Mouse (Mus musculus): ENCODE results near the gene Adamts12.

Adamts12 gene

DNA sequence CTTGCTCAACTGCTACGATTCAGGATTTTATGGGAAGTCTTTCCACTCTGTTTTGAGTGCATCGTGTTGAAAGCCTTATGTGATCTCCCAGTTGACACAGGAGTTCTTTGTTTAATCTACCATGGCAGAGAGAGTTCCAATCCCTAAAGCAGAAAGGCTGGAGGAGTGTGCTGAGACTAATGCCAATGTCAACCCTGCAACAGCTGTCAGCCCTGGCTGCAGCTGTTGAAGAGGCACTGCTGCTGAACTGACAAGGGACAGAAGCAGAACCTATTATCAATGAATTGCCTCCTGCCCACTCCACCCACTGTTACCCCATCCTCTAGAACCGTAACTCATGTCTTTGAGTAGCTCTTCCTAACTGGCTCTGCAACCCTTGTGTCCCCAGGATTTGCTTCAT is 101.3 kb downstream of the Adamts12 start:
- peak; percentile 46 for DNase-seq (ENCODE audit: low spot score)

- DNase-seq (ENCODE audit: low spot score): no peak
These were observed 109.4 kb downstream of the Adamts12 start for GRCm38 (mm10) chr15:11173884-11174470.

DNA sequence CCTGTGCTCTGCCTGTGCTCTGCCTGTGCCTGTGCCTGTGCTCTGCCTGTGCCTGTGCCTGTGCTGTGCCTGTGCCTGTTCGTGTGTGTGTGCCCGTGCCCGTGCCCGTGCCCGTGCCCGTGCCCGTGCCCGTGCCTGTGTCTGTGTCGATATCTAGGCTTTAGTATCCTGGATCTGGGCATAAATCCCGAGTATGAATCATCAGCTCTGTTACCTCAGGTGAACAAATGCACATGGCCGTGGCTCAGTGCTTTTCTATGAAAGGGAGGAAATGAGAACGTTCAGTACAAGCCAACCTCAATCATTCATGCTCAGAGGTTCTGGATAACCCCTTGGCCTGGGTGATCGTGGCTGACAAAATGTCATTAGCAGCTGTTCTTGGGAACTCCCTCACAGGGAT is 110.3 kb downstream of the Adamts12 start:
- no peak for DNase-seq (ENCODE audit: low spot score)

GRCm38 (mm10) chr15:11177448-11177847 is 112.9 kb downstream of the Adamts12 start:
- DNase-seq (ENCODE audit: low spot score): peak; percentile 48

DNA sequence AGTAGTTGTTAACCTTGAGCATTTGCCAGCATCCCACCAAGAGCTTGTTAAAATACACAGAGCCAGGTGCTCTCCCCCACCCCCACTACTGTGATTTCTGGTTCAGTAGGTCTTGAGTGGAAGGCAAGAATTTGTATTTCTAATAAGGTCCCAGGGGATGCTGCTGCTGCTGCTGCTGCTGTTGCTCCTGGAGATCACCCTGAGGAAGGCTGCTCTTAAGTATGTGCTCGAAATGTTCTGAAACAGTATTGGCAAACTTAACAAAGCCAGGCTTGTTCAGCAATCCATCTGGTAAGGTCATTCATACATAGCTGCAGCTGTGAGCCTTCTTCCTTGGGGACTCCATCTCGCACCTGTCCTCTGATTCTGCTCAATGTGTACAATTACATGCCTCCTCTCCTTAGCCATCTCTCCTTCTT is 115.2 kb downstream of the Adamts12 start:
- peak; percentile 42 for DNase-seq (ENCODE audit: low spot score)

DNA sequence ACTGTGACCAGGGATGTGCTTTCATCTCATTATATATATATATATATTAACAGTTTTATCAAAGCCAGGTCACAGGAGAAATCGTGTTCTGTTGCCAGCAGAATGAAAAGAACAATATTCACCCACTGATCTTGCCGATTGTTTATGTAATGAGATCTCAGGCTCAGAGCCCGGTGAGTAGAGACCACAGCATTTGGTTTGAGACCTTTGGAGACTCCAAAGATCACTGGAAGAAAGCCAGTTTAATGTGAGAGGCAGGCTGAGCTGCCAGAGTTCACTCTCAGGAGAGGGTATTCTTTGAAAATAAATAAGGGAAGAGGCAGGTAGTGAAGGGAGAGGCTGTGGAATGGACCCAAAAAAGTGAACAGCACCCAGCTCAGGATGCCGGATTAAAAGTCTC is 122.1 kb downstream of the Adamts12 start:
- no peak for DNase-seq (ENCODE audit: low spot score)

DNA sequence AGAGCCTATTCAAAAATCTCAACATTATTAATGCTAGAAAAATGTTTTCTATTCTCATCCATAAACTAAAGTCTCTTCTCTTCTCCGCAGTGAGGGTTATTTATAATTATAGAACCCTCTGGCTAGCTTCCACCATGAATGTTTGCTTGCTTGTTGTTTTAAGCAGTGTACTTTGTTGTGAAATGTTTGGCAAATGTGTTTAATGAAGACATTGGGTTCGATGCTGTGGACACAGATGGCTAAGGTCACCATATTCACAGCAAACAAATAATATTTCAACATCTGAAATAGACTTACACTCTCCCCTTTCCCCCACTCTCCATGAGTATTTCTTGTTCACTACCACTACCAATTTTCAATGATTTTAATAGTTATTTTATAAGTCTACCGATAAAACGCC is 125.9 kb downstream of the Adamts12 start:
- DNase-seq (ENCODE audit: low spot score): no peak

DNA sequence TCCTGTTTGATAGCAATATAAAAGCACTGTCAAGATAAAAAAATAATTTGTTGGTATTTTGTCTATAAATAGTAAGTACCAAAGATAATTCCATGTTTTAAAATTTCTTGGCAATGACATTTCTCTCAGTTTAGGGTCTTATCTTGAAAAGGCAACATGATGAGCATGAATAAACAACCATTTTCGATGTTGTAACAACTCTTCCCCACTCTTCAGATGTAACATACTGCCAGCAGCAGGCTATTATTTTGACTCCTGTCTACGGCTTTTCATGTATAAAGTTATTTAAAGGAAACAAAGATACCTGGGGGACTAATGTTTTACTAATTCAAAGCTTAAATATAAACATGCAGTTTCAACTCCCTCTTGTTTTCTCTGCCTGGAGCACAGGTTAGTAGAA is 128.2 kb downstream of the Adamts12 start:
- DNase-seq (ENCODE audit: low spot score): no peak

GRCm38 (mm10) chr15:11197051-11197450 is 132.5 kb downstream of the Adamts12 start:
- no peak for DNase-seq (ENCODE audit: low spot score)

GRCm38 (mm10) chr15:11198246-11198795 is 133.7 kb downstream of the Adamts12 start:
- no peak for DNase-seq (ENCODE audit: low spot score)

- DNase-seq (ENCODE audit: low spot score): no peak
These were observed 138.5 kb downstream of the Adamts12 start for GRCm38 (mm10) chr15:11203084-11203483.

GRCm38 (mm10) chr15:11204934-11205333 is 140.3 kb downstream of the Adamts12 start:
- no peak for DNase-seq (ENCODE audit: low spot score)

- DNase-seq (ENCODE audit: low spot score): peak; percentile 75
These were observed 146.4 kb downstream of the Adamts12 start for GRCm38 (mm10) chr15:11210976-11211375.

- no peak for DNase-seq (ENCODE audit: low spot score)
These were observed 169.5 kb downstream of the Adamts12 start for GRCm38 (mm10) chr15:11233906-11234632.

GRCm38 (mm10) chr15:11240406-11240805 is 175.8 kb downstream of the Adamts12 start:
- DNase-seq (ENCODE audit: low spot score): no peak

- no peak for DNase-seq (ENCODE audit: low spot score)
These were observed 176.7 kb downstream of the Adamts12 start for GRCm38 (mm10) chr15:11241288-11241687.

GRCm38 (mm10) chr15:11246402-11246801 is 181.8 kb downstream of the Adamts12 start:
- no peak for DNase-seq (ENCODE audit: low spot score)

DNA sequence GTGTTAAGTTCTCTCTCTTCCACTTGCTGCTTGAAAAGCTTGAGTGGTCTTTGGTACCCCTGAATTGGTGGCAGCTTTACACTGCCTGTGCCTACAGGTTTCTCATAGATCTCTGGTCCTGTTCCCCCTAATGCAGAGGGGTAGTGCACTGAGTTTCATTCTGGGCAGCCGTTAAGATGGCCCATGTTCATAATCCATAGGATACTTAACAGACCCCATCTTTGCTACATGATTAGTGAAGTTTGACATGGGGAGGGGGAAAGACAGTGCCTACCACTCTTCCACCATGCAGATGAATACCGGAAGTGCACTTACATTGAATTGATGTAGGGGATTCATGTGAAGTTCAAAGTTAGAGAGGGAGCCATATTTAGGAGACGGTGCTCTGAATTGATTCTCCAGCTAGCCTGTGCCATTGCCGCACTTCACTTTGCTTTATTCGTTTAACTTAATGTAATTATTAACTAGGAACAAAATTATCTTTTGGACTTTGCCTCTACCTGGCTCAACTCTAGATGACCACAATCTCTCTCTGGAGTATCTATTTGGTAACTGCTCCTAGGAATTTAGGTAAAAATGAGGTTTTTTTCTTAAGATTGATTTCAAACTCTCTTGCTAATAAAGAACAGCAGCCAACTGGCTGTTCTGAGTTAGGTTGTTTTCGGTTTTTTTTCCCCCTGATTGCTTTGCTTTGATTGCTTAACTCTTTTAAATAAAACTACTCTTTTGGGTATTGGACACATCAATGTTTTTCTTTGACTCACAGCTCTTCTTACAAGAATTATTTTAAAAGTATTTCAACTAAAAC is 214.9 kb downstream of the Adamts12 start:
- DNase-seq (ENCODE audit: low spot score): no peak

DNA sequence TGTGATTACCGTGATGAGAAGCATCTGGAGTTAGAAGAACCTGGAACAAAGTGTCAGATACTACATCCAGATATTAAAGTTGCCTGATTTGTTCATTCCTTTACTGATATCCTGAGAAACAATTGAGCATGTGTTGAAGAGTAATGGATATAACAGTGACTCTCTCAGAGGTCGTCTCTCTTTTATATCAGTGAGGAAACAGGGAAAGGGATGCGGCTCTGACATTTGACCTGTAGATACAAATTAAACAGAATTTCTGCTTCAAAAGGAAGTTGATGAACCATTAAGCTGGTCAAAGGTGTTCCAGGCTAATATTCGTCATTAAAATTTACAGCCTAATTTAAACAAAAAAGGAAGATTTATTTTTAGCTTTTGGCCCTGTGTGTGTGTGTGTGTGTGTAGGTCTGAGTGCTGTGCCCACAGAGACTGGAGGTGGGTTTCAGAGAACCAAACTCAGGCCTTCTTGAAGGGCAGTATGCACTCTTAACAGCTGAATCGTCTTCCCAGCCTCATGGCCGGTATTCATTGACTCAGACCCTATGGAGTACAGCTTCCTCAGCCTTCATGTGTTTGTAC is 216.2 kb downstream of the Adamts12 start:
- DNase-seq (ENCODE audit: low spot score): peak; percentile 16

DNA sequence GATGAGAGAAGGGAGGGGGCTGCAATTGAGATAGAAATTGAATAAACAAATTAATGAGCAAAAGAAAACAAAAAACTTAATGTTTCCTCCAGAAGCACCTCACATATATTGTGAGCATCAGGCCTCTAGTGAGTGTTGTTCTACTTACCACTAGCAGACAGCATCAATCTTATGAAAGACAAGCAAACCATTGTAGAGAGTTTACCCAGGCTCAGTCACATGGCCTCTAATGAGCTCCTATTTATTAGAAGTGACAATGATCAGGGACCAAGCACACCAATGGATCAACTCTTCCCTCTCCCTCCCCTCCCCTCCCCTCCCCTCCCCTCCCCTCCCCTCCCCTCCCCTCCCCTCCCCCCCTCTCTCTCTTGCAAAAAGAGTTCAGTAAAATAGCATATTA is 218.6 kb downstream of the Adamts12 start:
- DNase-seq (ENCODE audit: low spot score): peak; percentile 8

DNA sequence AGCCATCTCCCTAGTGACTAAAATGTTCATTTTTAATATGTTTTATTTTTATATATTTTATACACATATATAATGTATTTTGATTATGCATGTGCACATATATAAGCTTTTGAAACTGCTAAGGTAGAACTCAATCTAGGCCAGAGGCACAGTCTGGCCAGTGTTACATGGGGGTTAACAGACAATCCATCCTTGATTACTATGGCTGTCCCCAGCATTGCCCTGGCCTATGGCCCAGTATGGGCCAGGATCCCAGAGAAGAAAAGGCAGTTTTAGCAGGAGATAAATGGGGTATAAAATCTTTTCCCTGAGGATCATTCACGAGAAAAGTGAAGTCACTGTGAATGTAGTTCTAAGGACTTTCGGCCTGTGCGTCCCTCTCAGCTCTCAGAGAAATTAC is 223.2 kb downstream of the Adamts12 start:
- no peak for DNase-seq (ENCODE audit: low spot score)

- no peak for DNase-seq (ENCODE audit: low spot score)
These were observed 227.7 kb downstream of the Adamts12 start for GRCm38 (mm10) chr15:11292246-11292645.

Data from embryo, embryonic 10.5 days (tissue).